Mouse (Mus musculus) T-helper 1 cell (primary cell): ENCODE measurements around the gene Prss41.

Source experiments
- in situ Hi-C: fragments of 300-600 bp; cut with MboI, MseI; formaldehyde crosslinking; loops from one replicate; pipeline ENCODE4 v1.15.1; 2025; ENCODE audit warnings: high pct_unique_total_duplicates

Prss41 gene

GRCm38 (mm10) chr17:23828271-23829001 is 15.5 kb downstream of the Prss41 start:
- in situ Hi-C loops = loop anchor here (10.0 kb wide), 1 partner anchor 54 kb away; the partner anchor contains the start of gene Flywch1

GRCm38 (mm10) chr17:23825591-23825990 is 18.4 kb downstream of the Prss41 start:
- in situ Hi-C loops = loop anchor here (10.0 kb wide), 1 partner anchor 51 kb away; the partner anchor contains the start of gene Flywch1

GRCm38 (mm10) chr17:23823614-23824013 is 20.4 kb downstream of the Prss41 start:
- in situ Hi-C loops = loop anchor here (10.0 kb wide), 1 partner anchor 49 kb away; the partner anchor contains the start of gene Flywch1

GRCm38 (mm10) chr17:23823018-23823417 is 21.0 kb downstream of the Prss41 start:
- in situ Hi-C loops = loop anchor here (10.0 kb wide), 1 partner anchor 48 kb away; the partner anchor contains the start of gene Flywch1

GRCm38 (mm10) chr17:23822094-23822493 is 21.9 kb downstream of the Prss41 start:
- in situ Hi-C loops = loop anchor here (10.0 kb wide), 1 partner anchor 47 kb away; the partner anchor contains the start of gene Flywch1

GRCm38 (mm10) chr17:23820731-23821130 is 23.2 kb downstream of the Prss41 start:
- in situ Hi-C loops = loop anchor here (10.0 kb wide), 1 partner anchor 46 kb away; the partner anchor contains the start of gene Flywch1

GRCm38 (mm10) chr17:23819235-23819634 is 24.7 kb downstream of the Prss41 start:
- in situ Hi-C loops = no loop called here

- in situ Hi-C loops = no loop called here
Measured at GRCm38 (mm10) chr17:23818579-23818978, 25.4 kb downstream of the Prss41 start.

- in situ Hi-C loops = no loop called here
Measured at GRCm38 (mm10) chr17:23815641-23816040, 28.3 kb downstream of the Prss41 start.

- in situ Hi-C loops = no loop called here
Measured at GRCm38 (mm10) chr17:23807918-23808317, 36.1 kb downstream of the Prss41 start.

- in situ Hi-C loops = no loop called here
Measured at GRCm38 (mm10) chr17:23806867-23807266, 37.1 kb downstream of the Prss41 start.

- in situ Hi-C loops = no loop called here
Measured at GRCm38 (mm10) chr17:23804426-23805085, 39.4 kb downstream of the Prss41 start.

GRCm38 (mm10) chr17:23803366-23804041 is 40.5 kb downstream of the Prss41 start:
- in situ Hi-C loops = no loop called here

GRCm38 (mm10) chr17:23802746-23803365 is 41.1 kb downstream of the Prss41 start:
- in situ Hi-C loops = no loop called here

GRCm38 (mm10) chr17:23801627-23802026 is 42.3 kb downstream of the Prss41 start:
- in situ Hi-C loops = no loop called here

- in situ Hi-C loops = no loop called here
Measured at GRCm38 (mm10) chr17:23797316-23797715, 46.7 kb downstream of the Prss41 start.

- in situ Hi-C loops = no loop called here
Measured at GRCm38 (mm10) chr17:23795323-23795722, 48.6 kb downstream of the Prss41 start.

- in situ Hi-C loops = no loop called here
Measured at GRCm38 (mm10) chr17:23791079-23791357, 53.0 kb downstream of the Prss41 start.

- in situ Hi-C loops = no loop called here
Measured at GRCm38 (mm10) chr17:23790269-23791078, 53.5 kb downstream of the Prss41 start, which contains the start of gene Srrm2. Gene Srrm2, plus strand, starts transcription at chr17:23790532.

GRCm38 (mm10) chr17:23789749-23790268 is 54.2 kb downstream of the Prss41 start:
- in situ Hi-C loops = no loop called here

- in situ Hi-C loops = no loop called here
Measured at GRCm38 (mm10) chr17:23788973-23789372, 55.0 kb downstream of the Prss41 start.
